Mouse (Mus musculus): ENCODE measurements around the gene Slpi. TPM values are rescaled to one million over a fixed set of nuclear protein-coding genes. Genes with fewer than 3 reads are reported as not detected.
"Not testable (repeated sequence)": the region's sequence is repeated elsewhere in the genome, so short reads cannot be mapped to it uniquely, and the experiment has no call there.

Gene Slpi
- total RNA-seq, 2 experiments from 2014 or later: 1.4 TPM; not detected in 1

GRCm38 (mm10) chr2:164377478-164378426 is 11.1 kb downstream of the Slpi start:
- DNase-seq: no peak

DNA sequence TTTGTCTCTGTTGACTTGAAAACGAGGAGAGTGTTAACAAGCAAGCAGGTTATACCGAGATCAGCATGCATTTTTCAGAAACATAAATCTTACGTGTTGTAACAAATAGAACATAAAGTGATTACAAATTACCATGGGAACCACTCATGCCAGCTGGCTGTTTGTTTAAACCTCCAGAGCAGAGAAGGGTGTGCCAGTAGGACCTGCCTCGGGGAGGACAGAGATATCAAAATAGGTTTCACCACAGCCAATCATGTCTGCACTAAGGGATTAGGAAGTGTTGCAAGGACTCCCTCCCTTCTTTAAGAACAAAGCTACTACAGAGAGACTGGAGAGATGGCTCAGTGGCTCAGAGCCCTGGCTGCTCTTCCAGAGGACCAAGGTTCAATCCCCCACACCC is 15.7 kb downstream of the Slpi start:
- DNase-seq: no peak

DNA sequence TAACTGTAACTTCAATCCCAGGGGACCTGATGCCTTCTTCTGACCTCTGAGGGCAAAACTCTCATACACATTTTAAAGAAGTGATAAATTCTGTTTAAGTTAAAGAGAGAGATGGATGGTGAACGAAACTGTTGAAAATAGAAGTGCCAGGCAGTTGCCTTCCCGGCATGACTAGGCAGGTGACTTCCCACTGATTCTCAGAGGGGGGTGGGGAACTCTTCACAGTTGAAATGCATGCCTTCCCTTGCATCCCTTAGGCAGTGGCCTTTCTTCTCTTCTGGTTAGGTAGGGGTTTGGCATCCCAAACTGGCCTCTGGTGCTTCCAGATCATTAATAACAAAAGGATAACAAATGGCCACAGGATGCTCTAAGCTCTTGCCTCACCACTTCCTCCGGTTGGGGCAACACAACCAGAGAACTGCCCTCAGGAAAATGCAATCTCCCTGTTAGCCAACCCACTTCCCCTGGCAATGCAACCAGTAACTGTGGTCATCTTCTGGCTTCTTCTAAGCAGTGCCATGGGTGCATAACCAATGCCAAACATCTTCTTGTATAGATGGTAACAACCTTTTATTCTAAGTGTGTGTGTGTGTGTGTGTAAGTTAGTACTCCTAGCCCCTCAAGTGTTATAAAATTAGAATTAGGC is 16.4 kb downstream of the Slpi start:
- DNase-seq: no peak

DNA sequence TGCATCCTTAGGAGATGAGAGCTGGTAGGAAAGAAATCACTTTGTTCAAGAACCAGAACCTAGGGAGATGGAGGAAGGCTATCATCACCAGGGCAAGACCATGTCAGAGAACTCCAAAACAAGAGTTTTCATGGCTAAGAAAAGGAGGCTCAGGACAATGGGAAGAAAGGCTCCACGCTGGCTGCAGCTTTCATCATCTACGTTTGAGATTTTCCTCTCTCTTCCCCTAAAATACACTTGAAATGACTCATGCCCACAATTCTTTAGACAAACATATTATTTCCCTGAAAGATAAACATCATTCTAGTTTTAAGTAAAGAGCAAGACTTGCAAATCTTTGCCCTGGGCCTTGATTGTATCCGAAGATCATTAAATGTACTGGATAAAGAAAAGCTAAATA is 17.5 kb downstream of the Slpi start:
- DNase-seq: no peak

DNA sequence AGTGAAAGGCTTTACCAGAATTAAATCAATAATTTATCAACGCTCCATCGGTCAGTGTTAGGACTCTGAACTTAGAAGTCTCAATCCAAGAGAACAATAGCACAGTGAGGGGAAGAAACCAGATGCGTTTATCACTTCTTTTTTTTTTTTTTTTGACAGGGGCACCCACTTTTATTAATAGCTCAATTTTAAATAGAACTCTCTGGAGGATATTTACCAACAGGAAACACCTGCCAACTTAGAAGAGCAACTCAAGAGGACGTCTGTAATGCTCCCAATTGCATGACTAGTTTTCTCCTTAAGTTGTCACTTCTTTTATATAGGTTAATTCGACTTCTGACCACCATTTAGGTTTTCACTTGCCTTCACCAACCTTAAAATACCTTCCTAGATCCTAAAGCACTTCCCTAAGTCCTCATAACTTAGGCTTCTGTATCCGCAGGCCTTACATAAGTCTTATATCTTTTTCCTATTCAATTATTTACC is 20.2 kb downstream of the Slpi start:
- no peak for DNase-seq

DNA sequence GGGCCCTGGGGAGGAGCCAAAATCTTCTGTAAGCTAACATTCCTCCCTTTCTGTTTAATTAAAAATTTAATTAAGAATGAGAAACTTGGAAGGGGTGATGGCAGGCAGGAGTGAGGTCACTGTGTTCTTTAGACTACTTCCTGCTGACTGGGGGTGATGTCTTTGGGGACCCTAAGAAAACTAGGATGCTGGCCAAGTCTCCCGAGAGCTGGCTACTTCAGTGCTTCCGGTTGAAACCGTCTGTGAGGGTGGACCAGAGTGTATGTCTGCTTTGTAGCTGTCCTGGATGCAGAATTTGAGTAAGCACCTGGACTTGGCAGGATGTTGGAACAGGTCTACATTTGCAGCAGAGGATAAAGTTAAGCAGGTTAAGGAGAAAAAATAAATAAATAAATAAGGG is 21.9 kb downstream of the Slpi start:
- no peak for DNase-seq

DNA sequence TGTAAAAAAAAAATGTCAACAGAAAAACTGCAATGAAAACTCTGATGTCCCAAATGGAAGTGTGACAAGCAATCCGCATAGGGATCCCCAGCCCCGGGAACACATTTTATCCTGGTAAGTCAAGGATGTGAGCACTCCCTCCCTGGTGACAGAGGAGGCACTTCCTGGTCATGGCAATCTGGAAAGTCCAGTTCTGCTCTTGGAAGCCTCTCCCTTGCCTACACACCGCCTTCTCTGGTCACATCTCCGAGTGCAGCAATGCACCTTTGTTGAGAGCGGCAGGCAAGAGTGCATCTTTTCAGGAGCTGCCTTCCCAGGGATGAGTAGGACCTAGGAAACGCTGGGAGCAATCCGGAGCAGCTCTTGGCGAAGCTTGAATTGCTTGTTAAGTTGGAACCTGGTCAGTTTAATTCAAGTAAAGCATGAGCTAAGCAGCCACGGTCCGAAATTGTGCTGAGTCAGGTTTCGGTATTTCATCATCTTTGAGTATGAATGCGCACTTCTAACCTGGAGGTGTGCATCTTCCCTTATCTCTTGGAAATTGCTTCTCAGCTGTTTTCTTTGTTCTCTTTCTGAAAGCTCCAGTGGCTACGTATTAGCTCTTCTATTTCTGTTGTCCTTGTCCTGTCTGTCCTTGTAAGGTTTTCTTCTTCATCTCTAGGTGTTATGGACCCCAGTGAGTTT is 27.8 kb downstream of the Slpi start:
- no peak for DNase-seq

GRCm38 (mm10) chr2:164359668-164360067 is 29.2 kb downstream of the Slpi start:
- DNase-seq: no peak

DNA sequence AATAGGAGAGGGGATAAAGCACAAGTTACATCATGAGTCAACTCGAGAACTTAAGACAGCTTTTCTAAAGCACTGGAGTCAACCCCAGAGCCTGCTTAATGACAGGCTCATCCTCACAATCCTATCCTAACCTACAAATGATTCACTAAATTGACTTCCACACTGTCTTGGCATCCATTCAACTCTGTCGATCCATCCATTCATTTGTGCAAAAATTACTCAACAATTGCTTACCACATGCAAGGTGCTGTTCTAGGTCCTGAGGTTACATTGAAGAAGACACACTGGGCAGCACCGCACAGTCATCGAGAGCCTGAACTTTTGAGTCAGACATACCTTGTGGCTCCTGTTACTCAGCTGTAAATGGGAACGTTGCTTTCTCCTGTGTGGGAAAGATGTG is 29.9 kb downstream of the Slpi start:
- DNase-seq: no peak

DNA sequence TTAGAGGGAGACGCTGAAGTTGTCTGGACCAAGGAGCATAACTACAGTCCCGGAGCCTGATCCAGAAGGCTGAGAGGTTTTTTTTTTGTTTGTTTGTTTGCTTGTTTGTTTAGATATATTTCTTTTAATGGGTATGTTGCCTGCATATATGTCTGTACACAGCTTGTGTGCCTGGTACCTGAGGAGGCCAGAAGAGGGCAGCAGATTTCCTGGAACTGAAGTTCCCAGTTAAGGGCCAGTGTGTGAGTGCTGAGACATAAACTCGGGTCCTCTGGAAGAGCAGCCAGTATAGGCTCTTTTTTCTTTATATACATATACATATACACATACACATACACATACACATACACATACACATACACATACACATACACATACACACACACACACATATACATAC is 30.5 kb downstream of the Slpi start:
- DNase-seq: no peak

DNA sequence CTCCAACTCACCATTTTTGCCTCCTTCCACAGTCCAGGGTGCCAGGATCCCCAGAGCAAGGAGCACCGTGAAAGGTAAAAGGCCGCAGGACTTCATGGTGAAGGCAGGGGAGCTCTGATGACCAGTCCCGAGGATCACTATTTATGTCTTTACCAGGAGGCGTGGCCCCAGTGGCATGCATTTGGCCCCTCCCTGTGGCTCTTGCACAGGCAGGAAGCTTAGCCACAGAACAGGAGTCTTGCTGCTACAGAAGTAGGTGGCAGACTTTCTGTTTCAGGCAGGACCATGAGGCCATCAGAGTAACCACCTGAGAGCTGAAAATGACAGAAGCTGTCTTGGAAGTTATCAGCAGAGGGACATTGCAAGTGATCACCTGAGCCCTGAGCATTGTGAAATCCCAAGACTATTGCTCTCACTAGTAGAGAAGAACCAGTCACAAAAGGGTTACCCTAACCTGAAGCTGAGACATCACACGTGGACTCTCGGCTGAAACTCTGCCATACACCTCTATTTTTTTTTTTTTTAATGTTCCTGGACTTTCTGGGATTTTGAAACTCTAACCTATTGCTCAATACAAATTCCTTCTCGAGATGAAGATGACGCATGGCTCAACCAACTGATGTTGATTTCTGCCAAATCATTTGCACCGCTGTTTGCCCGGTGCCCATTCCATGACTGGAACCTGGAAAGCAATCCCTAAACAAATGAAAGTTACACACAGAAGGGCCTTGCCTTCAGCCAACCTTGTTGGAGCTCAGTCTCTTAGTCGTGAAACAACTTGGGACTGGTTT is 32.5 kb downstream of the Slpi start:
- DNase-seq: no peak

- DNase-seq: no peak
Observed at GRCm38 (mm10) chr2:164353356-164353755, 35.5 kb downstream of the Slpi start.

DNA sequence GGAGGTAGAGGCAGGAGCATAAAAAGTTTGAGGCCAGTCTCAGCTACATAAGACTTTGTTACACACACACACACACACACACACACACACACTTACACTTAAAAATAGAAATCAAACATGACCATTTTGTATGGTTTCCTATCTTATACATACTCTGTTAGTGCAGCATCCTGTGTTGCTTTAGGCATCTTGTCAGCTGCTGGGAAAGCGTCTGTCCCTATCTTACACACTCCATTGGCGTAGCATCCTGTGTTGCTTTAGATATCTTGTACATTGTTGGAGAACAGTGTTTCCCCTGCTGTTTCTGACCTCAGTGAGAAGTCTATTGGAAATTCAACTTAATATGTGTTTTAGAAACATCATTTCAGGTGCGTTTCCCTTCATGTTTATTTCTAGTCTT is 36.2 kb downstream of the Slpi start:
- no peak for DNase-seq

DNA sequence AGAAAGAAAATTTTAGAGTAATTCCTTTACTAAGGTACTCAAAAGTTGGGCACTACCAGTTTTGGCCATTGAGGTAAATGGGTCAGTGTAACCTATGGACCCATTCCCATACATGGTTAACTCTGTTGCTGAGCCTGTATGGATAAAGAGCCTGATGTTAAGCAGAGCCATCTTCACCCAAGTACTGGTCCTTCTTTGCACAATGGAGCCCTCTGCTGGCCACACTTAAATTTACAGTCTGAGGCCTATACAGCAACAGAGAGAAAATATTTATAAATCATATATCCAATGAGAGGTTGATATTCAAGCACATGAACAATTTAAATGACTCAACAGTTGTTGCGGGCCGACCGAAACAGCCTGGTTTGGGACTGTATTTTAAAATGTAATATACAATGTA is 39.9 kb downstream of the Slpi start:
- peak; percentile 31 for DNase-seq

- DNase-seq: not testable (repeated sequence)
Observed at GRCm38 (mm10) chr2:164347697-164348096, 41.2 kb downstream of the Slpi start.

DNA sequence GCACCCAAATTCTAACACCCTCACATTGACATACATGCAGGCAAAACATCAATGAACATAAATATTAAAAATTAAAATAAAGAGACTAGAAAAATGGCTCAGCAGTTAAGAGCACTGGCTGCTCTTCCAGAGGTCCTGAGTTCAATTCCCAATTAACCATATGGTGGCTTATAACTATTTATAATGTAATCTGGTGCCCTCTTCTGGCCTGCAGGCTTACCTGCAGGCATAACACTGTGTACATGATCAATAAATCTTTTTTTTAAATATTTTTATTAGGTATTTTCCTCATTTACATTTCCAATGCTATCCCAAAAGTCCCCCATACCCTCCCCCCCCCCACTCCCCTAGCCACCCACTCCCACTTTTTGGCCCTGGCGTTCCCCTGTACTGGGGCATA is 45.2 kb downstream of the Slpi start:
- not testable (repeated sequence) for DNase-seq

DNA sequence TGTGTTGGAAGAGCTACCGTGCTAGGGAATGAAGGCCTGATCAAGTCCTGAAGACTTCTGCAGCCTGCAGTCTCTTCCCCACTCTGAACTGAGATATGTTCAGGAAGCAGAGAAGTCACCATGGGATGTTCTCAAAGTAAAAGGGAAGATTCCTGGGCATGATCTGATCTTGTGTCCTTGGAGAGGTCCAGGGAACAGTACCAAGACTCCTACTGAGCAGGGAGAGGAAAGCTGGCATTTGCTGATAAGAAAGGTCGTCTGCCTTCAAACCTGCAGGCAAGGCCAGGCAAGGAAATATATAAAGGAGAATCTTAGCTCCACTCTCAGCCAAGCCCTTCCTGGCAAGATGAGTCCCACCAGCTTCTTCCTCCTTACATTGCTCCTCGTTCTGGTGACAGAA is 56.5 kb downstream of the Slpi start, which contains the start of gene Svs5:
Gene Svs5 (plus strand): TSS at position 301 of the 400 bp plus-strand sequence.
- DNase-seq: not testable (repeated sequence)

DNA sequence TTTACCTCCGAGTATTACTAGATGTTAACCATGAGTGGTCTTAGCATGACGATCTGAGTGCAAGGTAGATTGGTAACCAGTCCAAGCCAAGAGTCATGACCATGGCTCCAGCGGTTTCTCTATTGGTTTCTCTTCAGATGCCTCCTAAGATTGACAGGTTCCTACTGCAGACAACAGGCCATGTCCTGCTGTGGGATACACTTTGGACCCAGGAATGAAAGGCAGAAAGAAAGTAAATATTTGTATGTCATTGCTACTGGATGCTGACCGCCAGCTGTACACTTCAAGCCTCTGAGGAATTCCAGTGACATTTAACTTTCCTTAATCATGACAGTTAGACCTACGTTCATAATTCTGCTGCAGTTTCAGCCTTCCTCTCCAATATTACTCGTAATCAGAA is 67.9 kb downstream of the Slpi start:
- DNase-seq: no peak

GRCm38 (mm10) chr2:164316451-164316850 is 72.4 kb downstream of the Slpi start, which contains the start of gene Svs6:
Svs6 (plus strand) TSS chr2:164316751.
- not testable (repeated sequence) for DNase-seq

- not testable (repeated sequence) for DNase-seq
Observed at GRCm38 (mm10) chr2:164315460-164315859, 73.4 kb downstream of the Slpi start.

GRCm38 (mm10) chr2:164312599-164312998 is 76.3 kb downstream of the Slpi start:
- DNase-seq: no peak

All from gastrocnemius, postnatal 10 days (tissue).